Mouse (Mus musculus) lung, adult 2 months (tissue): Measurements from ENCODE around the gene Prps1l3.

Experiments used
- CTCF ChIP-seq: fragments of 200-500 bp; IDR thresholded peaks from 2 replicates; pipeline ENCODE4 v1.5.1; 2011; ENCODE audit warnings: mild to moderate bottlenecking, low read length, control low read depth; ENCODE audit not compliant: insufficient read depth
- POLR2A ChIP-seq: fragments of 200-500 bp; IDR thresholded peaks from 2 replicates; pipeline ENCODE4 v1.6.1; 2011; ENCODE audit warnings: low read depth, mild to moderate bottlenecking, control low read depth, low read length, borderline replicate concordance; ENCODE audit errors: extremely low read depth

DNA sequence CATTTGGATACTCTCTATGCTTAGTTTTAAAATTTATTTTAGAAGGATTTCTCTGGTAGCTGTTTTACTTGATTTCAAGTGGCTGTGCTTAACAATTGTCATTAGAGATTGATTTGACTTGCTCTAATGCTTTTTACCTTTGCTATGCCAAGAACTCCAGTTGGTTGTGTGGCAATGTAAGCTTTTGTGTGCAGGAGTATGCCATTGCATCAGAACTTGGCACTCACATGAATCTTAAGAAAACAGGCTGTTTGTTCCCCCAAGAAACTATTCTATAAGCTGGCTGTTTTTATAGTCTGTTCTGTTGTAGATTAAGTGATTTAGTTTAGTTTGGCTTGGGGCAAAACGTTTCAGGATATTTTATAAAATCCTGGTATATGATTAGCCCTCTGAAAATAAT, 45.2 kb downstream of the Prps1l3 start:
- TF ChIP-seq CTCF (no peak), POLR2A (no peak)
